Mouse (Mus musculus) right cerebral cortex, postnatal 4 days (tissue): ENCODE data around the gene Wbp2.

Source experiments
- DNase-seq: peaks from one replicate; pipeline ENCODE4 v3.0.0-alpha.2; 2022

Gene Wbp2

DNA sequence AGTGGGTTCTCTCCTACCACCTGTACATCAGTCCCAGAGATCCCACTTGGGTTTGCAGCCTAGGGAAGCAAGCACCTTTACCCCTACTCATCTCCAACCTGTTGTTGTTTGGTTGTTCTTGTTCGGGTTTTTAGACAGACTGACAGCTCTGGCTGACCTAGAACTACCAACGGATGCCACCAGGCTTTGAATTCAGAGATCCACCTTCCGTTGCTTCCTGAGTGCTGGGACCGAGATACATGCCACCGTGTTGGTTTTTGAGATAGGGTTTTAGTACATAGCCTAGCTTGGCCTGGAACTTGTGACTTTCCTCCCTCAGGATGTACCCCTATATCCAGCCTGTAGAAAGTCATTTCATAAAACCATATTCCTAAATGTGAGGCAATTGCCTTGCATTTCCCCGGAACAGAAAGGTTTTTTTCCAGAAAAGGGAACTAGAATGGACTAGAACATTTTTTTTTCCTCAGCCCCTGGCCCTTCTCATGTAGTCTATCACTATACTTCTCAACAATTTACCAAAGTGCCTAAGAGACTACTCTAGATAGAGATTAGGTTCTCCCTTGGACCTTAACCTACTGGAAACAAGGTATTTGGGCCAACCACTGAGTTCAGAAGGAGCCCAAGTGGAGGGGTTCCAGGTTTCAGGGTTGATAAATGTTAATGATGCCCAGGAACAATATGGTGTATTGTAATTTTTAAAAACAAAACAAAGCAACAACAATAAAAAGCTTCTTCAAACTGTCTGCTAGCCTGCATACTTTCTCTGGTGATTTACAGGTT lies 57.5 kb downstream of the Wbp2 start:
- DNase-seq, result no peak
